Mouse (Mus musculus) stomach, postnatal 0 days (tissue): ENCODE measurements around the gene Pnrc2. TPM values are rescaled to one million over a fixed set of nuclear protein-coding genes. Genes with fewer than 3 reads are reported as not detected.
A peak's percentile ranks its signal among the peaks of the same experiment; 100 is the strongest.

Experiments used
- ATAC-seq: fragments of 200-750 bp; cut with Nextera tagmentation; 2 replicates; pipeline ENCODE4 v1.8.0; 2017; ENCODE audit not compliant: low FRiP score, low TSS enrichment
- DNase-seq: peaks from one replicate; pipeline ENCODE4 v3.0.0-alpha.2; 2016; ENCODE audit warnings: low spot score
- H3K27ac ChIP-seq: fragments of 300-500 bp; sonication (generic); replicated peaks from 2 replicates; pipeline ENCODE4 v1.5.1; 2014; ENCODE audit warnings: mild to moderate bottlenecking, control low read depth
- H3K27me3 ChIP-seq: fragments of 300-500 bp; sonication (generic); 2 replicates; pipeline ENCODE4 v1.6.1; 2014; ENCODE audit warnings: low read length; ENCODE audit not compliant: control insufficient read depth, insufficient read depth
- H3K36me3 ChIP-seq: fragments of 300-500 bp; sonication (generic); 2 replicates; pipeline ENCODE4 v1.6.1; 2014; ENCODE audit warnings: low read length, mixed read lengths; ENCODE audit not compliant: control insufficient read depth, insufficient read depth
- H3K4me1 ChIP-seq: fragments of 300-500 bp; sonication (generic); replicated peaks from 2 replicates; pipeline ENCODE4 v1.6.1; 2014; ENCODE audit warnings: antibody characterized with exemption; ENCODE audit not compliant: control insufficient read depth, insufficient read depth
- H3K4me2 ChIP-seq: fragments of 300-500 bp; sonication (generic); replicated peaks from 2 replicates; pipeline ENCODE4 v1.6.1; 2014; ENCODE audit warnings: low read depth, mild to moderate bottlenecking, control low read depth, moderate library complexity
- H3K4me3 ChIP-seq: fragments of 300-500 bp; sonication (generic); 2 replicates; pipeline ENCODE4 v1.5.1; 2014; ENCODE audit warnings: low read depth, low read length, control low read depth
- H3K9ac ChIP-seq: fragments of 300-500 bp; sonication (generic); 2 replicates; pipeline ENCODE4 v1.6.1; 2014; ENCODE audit warnings: mild to moderate bottlenecking, low read length, control low read depth, mixed read lengths
- H3K9me3 ChIP-seq: fragments of 300-500 bp; sonication (generic); 2 replicates; pipeline ENCODE4 v1.6.1; 2016; ENCODE audit warnings: low read length; ENCODE audit not compliant: control insufficient read depth
- CTCF ChIP-seq: IDR thresholded peaks from 2 replicates; pipeline ENCODE4 v1.5.1; 2016; ENCODE audit warnings: antibody characterized with exemption, low read depth, mild to moderate bottlenecking, moderate library complexity
- EP300 ChIP-seq: optimal IDR thresholded peaks from 2 replicates; pipeline ENCODE3; 2016; ENCODE audit warnings: antibody characterized with exemption
- WGBS: fragments of 180-500 bp; shearing (Covaris S2); extraction: QIAGEN DNeasy Blood & Tissue Kit; methylation state at CpG from one replicate; pipeline ENCODE4 v1.1.7; 2014; 5-methylcytosine and 5-hydroxymethylcytosine counted together
- polyA plus RNA-seq: library from polyadenylated mRNA; unstranded; fragments of >200 nt; fragmentation: Nextera tagmentation; extraction: Ambion mirVana; gene quantifications from 2 replicates; pipeline ENCODE4 v1.2.1, GENCODE M21; 2015

Gene Pnrc2
- polyA plus RNA-seq, 1 experiment from 2014 or later, result 101 TPM

DNA sequence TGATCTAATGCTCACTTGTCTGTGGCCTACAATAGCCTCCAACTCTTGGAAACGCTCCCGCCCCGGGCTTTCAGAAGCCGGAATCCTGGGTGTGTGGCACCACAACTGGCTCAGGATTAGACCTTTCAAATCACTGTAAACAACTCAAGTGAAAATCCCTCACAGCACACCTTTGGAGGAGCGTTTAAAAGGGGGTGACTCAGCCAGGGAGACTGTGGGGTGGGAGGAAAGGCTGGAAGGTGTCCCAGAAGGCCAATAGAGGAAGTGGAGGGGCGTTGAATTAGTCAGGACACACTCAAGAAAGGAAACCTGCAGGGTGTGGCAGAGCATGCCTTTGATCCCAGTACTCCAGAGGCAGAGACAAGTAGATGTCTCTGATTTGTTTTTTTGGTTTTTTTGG is 29.2 kb downstream of the Pnrc2 start:
- no peak overlapping the region for H3K4me3 ChIP-seq
- TF ChIP-seq CTCF, result no peak
- TF ChIP-seq EP300, result no peak
- H3K27ac ChIP-seq, result peak overlapping the region; percentile 19
- H3K27me3 ChIP-seq, result no peaks in the 10 kb centered on the region
- no peaks in the 10 kb centered on the region for H3K9me3 ChIP-seq
- H3K9ac ChIP-seq, result no peak overlapping the region
- 50% methylated on average over 6 of the region's 6 CpGs for WGBS
- no peak for DNase-seq
- H3K36me3 ChIP-seq, result no peaks in the 10 kb centered on the region
- H3K4me1 ChIP-seq, result no peaks in the 10 kb centered on the region
- H3K4me2 ChIP-seq, result no peak overlapping the region
- ATAC-seq, result peak; percentile 61; the same call in 1 of the 2 replicates

DNA sequence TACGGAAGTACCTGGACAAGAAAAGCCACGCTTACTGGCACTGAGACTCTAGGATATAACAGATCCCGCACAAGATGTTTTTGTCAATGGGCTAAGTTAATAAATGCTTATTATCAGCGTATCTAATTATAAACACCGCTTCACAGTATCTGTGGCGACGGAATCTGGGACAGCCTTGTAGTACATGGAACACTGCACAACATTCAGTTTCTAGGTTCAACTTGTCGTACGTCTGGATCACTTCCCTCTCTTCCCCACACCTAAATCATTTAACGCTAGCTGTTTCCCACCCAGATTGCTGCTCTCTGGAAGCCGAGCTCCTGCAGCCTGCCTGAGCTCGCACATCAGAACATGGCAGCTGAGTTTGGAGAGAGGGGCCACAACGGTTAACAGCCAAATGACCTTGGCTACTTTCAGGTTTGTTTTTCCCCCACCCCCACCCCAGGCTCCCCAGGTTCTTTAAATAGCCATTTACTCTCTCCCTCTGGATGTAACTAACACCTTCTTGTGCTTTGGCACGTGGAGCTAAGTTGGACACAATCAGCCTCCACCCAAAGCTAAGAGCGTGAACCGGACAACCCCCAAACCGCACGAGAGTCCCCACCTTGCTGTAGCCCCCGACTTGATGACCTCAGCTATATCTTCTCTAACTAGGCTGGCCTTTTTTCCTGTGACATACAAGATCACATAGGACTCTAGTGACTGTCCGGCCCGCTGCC is 34.2 kb downstream of the Pnrc2 start:
- Histone ChIP-seq H3K27ac (no peak overlapping the region), H3K4me3 (no peak overlapping the region), H3K9ac (no peak overlapping the region), H3K27me3 (no peaks in the 10 kb centered on the region), H3K9me3 (no peaks in the 10 kb centered on the region), H3K4me1 (no peaks in the 10 kb centered on the region), H3K4me2 (no peak overlapping the region), H3K36me3 (no peaks in the 10 kb centered on the region)
- DNase-seq (no peak), ATAC-seq (no peak)
- 65% methylated on average over 21 of the region's 21 CpGs for WGBS
- no peak for TF ChIP-seq CTCF
- TF ChIP-seq EP300, result no peak

DNA sequence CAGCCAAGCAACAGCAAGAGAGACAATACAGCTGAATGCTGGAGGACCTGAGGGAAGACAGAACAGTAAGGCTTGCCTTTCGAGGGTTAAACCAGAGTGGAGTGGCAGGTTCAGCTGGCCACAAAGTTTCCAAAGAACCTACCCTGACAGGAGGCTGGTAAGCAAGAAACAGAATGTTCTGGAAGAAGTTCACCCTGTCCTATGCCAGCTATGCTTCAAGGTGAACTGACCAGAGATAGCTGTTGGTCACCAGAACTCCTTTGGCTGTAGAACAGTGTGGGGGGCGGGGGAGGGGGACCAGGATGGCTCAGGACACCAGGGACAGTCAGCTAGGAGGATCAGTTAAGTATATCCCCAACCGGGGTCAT is 34.7 kb downstream of the Pnrc2 start:
- ATAC-seq (no peak), DNase-seq (no peak)
- H3K9ac ChIP-seq, result no peak overlapping the region
- no peak overlapping the region for H3K4me2 ChIP-seq
- H3K36me3 ChIP-seq, result no peaks in the 10 kb centered on the region
- WGBS, result 74% methylated on average over 3 of the region's 3 CpGs
- H3K4me3 ChIP-seq, result no peak overlapping the region
- H3K27ac ChIP-seq, result no peak overlapping the region
- TF ChIP-seq CTCF (no peak), EP300 (no peak)
- H3K4me1 ChIP-seq, result no peaks in the 10 kb centered on the region
- no peaks in the 10 kb centered on the region for H3K27me3 ChIP-seq
- no peaks in the 10 kb centered on the region for H3K9me3 ChIP-seq

DNA sequence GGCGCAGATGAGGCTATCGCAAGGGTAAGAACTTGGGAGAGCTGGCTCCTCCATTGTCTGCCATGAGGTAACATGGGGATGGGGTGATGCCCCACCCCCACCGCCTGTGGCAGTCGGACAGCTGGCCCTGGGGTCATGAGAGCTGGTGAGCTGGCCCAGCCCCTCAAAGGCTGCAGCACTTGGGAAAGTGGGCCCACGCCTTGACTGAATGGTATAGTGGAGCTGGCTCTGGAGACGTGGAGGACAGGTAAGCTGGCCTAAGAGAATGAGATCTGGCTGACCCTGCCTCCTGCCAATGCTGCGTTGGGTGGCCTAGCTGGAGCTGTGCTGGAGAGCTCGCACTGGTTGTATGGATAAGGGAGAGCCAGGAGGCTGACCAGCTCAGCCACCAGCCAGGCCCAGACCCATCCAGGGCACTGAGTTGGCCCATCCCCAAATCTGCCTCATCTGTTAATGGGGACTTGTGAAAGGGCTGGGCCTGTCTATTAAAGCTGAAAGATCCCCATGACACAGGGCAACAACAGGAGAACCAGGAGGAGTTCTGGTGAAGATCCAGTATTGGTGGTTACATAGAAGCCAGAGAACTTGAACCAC is 39.4 kb downstream of the Pnrc2 start:
- Histone ChIP-seq H3K27me3 (no peaks in the 10 kb centered on the region), H3K9me3 (no peaks in the 10 kb centered on the region), H3K4me1 (peaks cover 1% of the 10 kb centered on the region; the same call in 1 of the 2 replicates), H3K36me3 (no peaks in the 10 kb centered on the region), H3K4me3 (no peak overlapping the region), H3K27ac (no peak overlapping the region), H3K9ac (no peak overlapping the region), H3K4me2 (no peak overlapping the region)
- DNase-seq (no peak), ATAC-seq (0 out of 2 replicates have a peak, but pooled peaks have one; percentile 16)
- TF ChIP-seq CTCF (no peak), EP300 (no peak)
- 86% methylated on average over 8 of the region's 8 CpGs for WGBS

DNA sequence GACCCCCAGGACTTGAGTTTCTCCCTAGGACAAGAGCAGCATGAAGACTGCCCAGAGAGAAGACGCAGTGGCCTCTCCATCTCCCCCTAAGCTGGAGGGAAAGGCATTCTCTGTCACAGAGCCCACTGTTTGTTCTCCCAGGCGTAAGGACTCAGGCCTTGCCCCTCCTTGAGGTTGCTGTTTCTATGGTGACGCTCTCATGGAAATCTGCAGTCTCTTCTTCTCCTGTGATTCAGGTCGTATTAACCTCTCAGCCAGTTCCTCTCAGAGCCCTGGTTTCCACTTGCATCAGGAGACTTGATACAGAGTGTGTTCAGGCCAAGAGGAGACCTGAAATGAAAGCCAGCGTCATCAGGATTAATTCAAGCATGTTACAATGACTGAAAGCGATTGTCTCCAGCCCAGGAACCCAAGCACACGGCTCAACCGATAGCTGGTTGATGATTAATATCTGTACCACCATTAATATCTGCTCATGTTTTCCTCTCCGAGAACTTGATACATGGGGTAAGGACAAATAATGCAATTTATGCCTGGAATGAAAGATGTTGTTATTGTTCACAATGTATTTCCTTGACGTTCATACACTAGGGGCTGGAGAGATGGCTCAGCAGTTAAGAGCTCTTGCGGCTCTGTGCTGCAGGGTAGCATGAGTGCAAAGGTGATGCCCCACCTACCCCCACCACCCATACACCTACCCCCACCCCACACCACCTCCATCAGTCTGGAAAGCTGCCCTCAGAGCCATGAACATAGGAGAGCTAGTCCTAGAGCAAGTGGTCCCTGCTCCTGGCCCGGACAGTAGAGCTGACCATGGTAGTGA is 40.1 kb downstream of the Pnrc2 start:
- Histone ChIP-seq H3K36me3 (no peaks in the 10 kb centered on the region), H3K9ac (no peak overlapping the region), H3K27me3 (no peaks in the 10 kb centered on the region), H3K9me3 (no peaks in the 10 kb centered on the region), H3K4me1 (peaks cover 9% of the 10 kb centered on the region; the same call in 1 of the 2 replicates), H3K4me3 (no peak overlapping the region), H3K4me2 (no peak overlapping the region), H3K27ac (no peak overlapping the region)
- DNase-seq (no peak), ATAC-seq (0 out of 2 replicates have a peak, but pooled peaks have one; percentile 36)
- TF ChIP-seq EP300 (no peak), CTCF (no peak)
- WGBS, result 52% methylated on average over 12 of the region's 12 CpGs

DNA sequence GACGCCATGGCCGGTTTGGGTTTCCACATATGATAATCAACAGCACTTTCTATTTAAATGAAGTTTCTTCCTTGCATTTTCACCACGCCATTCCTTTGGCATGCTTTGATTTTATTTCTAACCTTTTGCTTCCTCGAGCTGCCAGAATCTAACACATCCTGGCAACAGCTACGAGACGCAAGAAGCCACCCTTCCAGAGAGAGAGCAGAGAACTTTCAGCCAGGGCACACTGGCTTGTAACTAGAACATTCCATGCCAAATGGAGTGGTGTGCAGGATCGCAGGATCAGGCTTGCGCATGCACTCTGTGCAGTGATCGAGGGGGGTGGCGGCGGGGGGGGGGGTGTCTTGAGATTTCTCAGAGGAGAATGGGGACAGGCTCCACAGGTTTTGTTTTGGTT is 41.6 kb downstream of the Pnrc2 start:
- Histone ChIP-seq H3K36me3 (no peaks in the 10 kb centered on the region), H3K27ac (no peak overlapping the region), H3K4me2 (no peak overlapping the region), H3K9ac (no peak overlapping the region), H3K9me3 (no peaks in the 10 kb centered on the region), H3K27me3 (no peaks in the 10 kb centered on the region), H3K4me1 (peaks cover 10% of the 10 kb centered on the region; the same call in 1 of the 2 replicates), H3K4me3 (no peak overlapping the region)
- ATAC-seq (no peak; the same call in 1 of the 2 replicates), DNase-seq (no peak)
- TF ChIP-seq CTCF (no peak), EP300 (no peak)
- 54% methylated on average over 11 of the region's 11 CpGs for WGBS
